Mouse (Mus musculus) kidney, adult 11 months (tissue): Measurements from ENCODE around the gene Tssk6.

Source experiments
- DNase-seq: peaks from one replicate; pipeline ENCODE4 v3.0.0; 2022

The Tssk6 gene

GRCm38 (mm10) chr8:69887289-69888243 is 14.4 kb upstream of the Tssk6 start, which contains the start of gene Cilp2:
Gene Cilp2 (minus strand): TSS chr8:69887687.
- DNase-seq = peak; percentile 44

- DNase-seq = no peak
These were observed 13.6 kb upstream of the Tssk6 start for GRCm38 (mm10) chr8:69888244-69888866.

GRCm38 (mm10) chr8:69888902-69889301 is 13.1 kb upstream of the Tssk6 start:
- DNase-seq = no peak

GRCm38 (mm10) chr8:69890813-69891241 is 11.2 kb upstream of the Tssk6 start:
- DNase-seq = no peak

GRCm38 (mm10) chr8:69893863-69894262 is 8.1 kb upstream of the Tssk6 start:
- DNase-seq = peak; percentile 47

GRCm38 (mm10) chr8:69894836-69895332 is 7.1 kb upstream of the Tssk6 start:
- DNase-seq = no peak

- no peak for DNase-seq
These were observed 6.1 kb upstream of the Tssk6 start for GRCm38 (mm10) chr8:69895772-69896451.

- peak; percentile 41 for DNase-seq
These were observed 4.1 kb upstream of the Tssk6 start for GRCm38 (mm10) chr8:69897857-69898256.

GRCm38 (mm10) chr8:69899876-69900275 is 2.1 kb upstream of the Tssk6 start:
- peak; percentile 41 for DNase-seq

- no peak for DNase-seq
These were observed 1.0 kb upstream of the Tssk6 start for GRCm38 (mm10) chr8:69900895-69901451.

GRCm38 (mm10) chr8:69901484-69902162 is 361 bp upstream of the Tssk6 start:
- DNase-seq = peak; percentile 97

- DNase-seq = peak; percentile 98
These were observed 1.1 kb downstream of the Tssk6 start for GRCm38 (mm10) chr8:69903063-69903542.

GRCm38 (mm10) chr8:69904096-69904495 is 2.1 kb downstream of the Tssk6 start:
- DNase-seq = no peak

- DNase-seq = no peak
These were observed 4.3 kb downstream of the Tssk6 start for GRCm38 (mm10) chr8:69906260-69906659.

GRCm38 (mm10) chr8:69907106-69907505 is 5.1 kb downstream of the Tssk6 start:
- DNase-seq = no peak

- no peak for DNase-seq
These were observed 9.9 kb downstream of the Tssk6 start for GRCm38 (mm10) chr8:69911917-69912316.

GRCm38 (mm10) chr8:69912478-69913074 is 10.6 kb downstream of the Tssk6 start:
- DNase-seq = no peak

GRCm38 (mm10) chr8:69914526-69914925 is 12.5 kb downstream of the Tssk6 start:
- no peak for DNase-seq

GRCm38 (mm10) chr8:69915748-69916147 is 13.8 kb downstream of the Tssk6 start:
- no peak for DNase-seq

GRCm38 (mm10) chr8:69918506-69918905 is 16.5 kb downstream of the Tssk6 start:
- DNase-seq = no peak

GRCm38 (mm10) chr8:69919010-69919409 is 17.0 kb downstream of the Tssk6 start:
- peak; percentile 70 for DNase-seq
